Comparison of ENCODE assay signal across 12 mouse cellular contexts in the genomic region with DNA sequence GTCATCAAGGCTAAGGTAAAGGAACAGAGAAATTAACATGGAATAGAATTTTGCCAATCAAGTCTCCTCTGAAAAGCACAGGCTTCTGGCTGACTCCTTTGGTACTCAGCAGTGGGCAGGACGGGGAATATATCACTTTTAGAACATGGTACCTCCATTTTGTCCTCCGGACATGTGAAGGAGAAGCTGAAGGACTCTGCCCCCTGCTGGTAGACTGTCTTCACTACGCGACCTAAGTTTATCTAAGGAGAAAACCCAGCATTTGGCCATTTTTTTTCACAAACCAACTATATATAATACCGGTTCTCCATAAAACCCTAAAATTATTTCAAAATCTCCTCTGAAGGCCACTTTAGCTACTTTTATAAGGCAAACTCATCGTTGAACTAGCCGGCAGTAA. TPM values are rescaled to one million over a fixed set of nuclear protein-coding genes. Genes with fewer than 3 reads are reported as not detected.
A peak's percentile ranks its signal among the peaks of the same experiment; 100 is the strongest.
DNase-seq lines count a peak whose midpoint lies in the region; TF ChIP-seq lines count a peak whose summit lies in the region.
"Had no signal": no experiment of that assay in that cellular context is flagged by ENCODE, and none has a peak within 500 bp of the region (broad histone marks: within the 10 kb centered on the region; RNA-seq: fewer than 3 reads in every experiment).

No protein-coding gene starts in this region.

- H3K4me1 ChIP-seq in heart, adult 2 months (ENCODE audit: control insufficient read depth, insufficient read depth, low read length) = no peaks in the 10 kb centered on the region
- H3K4me1 ChIP-seq: embryonic facial prominence, embryonic 15.5 days; heart, embryonic 13.5 days had no signal

- H3K27me3 ChIP-seq in heart, adult 2 months (ENCODE audit: control insufficient read depth, insufficient read depth, low read length) = no peaks in the 10 kb centered on the region
- H3K27me3 ChIP-seq: embryonic facial prominence, embryonic 15.5 days; heart, embryonic 13.5 days had no signal

- no peaks in the 10 kb centered on the region for H3K36me3 ChIP-seq in heart, adult 2 months (ENCODE audit: control insufficient read depth, insufficient read depth, low read length)
- H3K36me3 ChIP-seq: embryonic facial prominence, embryonic 15.5 days; heart, embryonic 13.5 days had no signal

- no peaks in the 10 kb centered on the region for H3K79me2 ChIP-seq in heart, adult 2 months (replicated peaks; ENCODE audit: control insufficient read depth, insufficient read depth, low read length)

- intact Hi-C loops in heart, adult 2 months (cut with DNase I) = no loop called here
- intact Hi-C loops in heart, postnatal 10 days (cut with DNase I) = no loop called here

- TF ChIP-seq POLR2A in heart, adult 2 months (IDR thresholded peaks at IDR 0.05; ENCODE audit: insufficient read depth, low read depth, low read length) = no peak

- no peak overlapping the region for H3K27ac ChIP-seq in heart, adult 2 months
- H3K27ac ChIP-seq: embryonic facial prominence, embryonic 15.5 days; heart, embryonic 13.5 days had no signal

- no peak overlapping the region for H3K4me3 ChIP-seq in heart, adult 2 months
- H3K4me3 ChIP-seq: embryonic facial prominence, embryonic 15.5 days; heart, embryonic 13.5 days had no signal

- no peak for TF ChIP-seq EP300 in heart, adult 2 months (IDR thresholded peaks at IDR 0.05; ENCODE audit: insufficient read depth, low read depth, low read length)

- DNase-seq in heart, adult 2 months = no peak
- DNase-seq in heart, postnatal 10 days = no peak
- DNase-seq in right cerebral cortex, postnatal 14 days = peak; percentile 8
- DNase-seq in right cerebral cortex, postnatal 25 days = no peak
- peak; percentile 16 for DNase-seq in embryo, embryonic 11.5 days (ENCODE audit: low read depth, low spot score)
- peak; percentile 42 for DNase-seq in testis, postnatal 10 days (ENCODE audit: low spot score)
- DNase-seq in left cerebral cortex, adult 8-10 months (ENCODE audit: low spot score in 2 of 2) = no peak
- no peak for DNase-seq in gastrocnemius, adult 18-20 months (ENCODE audit: low spot score)
- DNase-seq: lung, postnatal 4 days had no signal

- TF ChIP-seq CTCF in heart, adult 2 months (IDR thresholded peaks at IDR 0.05) = peak; percentile 23

- no peak overlapping the region for H3K9ac ChIP-seq in heart, adult 2 months (ENCODE audit: low read depth, low read length)
- H3K9ac ChIP-seq: embryonic facial prominence, embryonic 15.5 days; heart, embryonic 13.5 days had no signal

- WGBS in heart, adult 2 months = 75% methylated on average over 7 of the region's 7 CpGs

RNA-seq across cellular contexts. Expression of a gene that starts 6.2 kb away (rescaled TPM):
- total RNA-seq in heart, adult 2 months (2021) = not detected
- polyA plus RNA-seq in heart, adult 2 months (2012; rRNA removed) = not detected in 2 replicates
- total RNA-seq in heart, postnatal 10 days (2021) = not detected
- not detected for total RNA-seq in left cerebral cortex, adult 8-10 months (2022)
- not detected for total RNA-seq in gastrocnemius, adult 18-20 months (2021)
- total RNA-seq: layer of hippocampus, postnatal 14 days had no signal
- polyA plus RNA-seq: embryonic facial prominence, embryonic 15.5 days; heart, embryonic 13.5 days had no signal

RNA-seq across cellular contexts. Expression of a gene that starts 24.4 kb away (rescaled TPM):
- not detected for total RNA-seq in heart, adult 2 months (2021)
- polyA plus RNA-seq in heart, adult 2 months (2012; rRNA removed) = not detected in 2 replicates
- total RNA-seq in heart, postnatal 10 days (2021) = not detected
- not detected for total RNA-seq in left cerebral cortex, adult 8-10 months (2022)
- total RNA-seq in gastrocnemius, adult 18-20 months (2021) = not detected
- total RNA-seq: layer of hippocampus, postnatal 14 days had no signal
- polyA plus RNA-seq: heart, embryonic 13.5 days had no signal

RNA-seq across cellular contexts. Expression of a gene that starts 42.0 kb away (rescaled TPM):
- total RNA-seq in heart, adult 2 months (2021) = not detected
- polyA plus RNA-seq in heart, adult 2 months (2012; rRNA removed) = not detected in 2 replicates
- total RNA-seq in heart, postnatal 10 days (2021) = not detected
- total RNA-seq in left cerebral cortex, adult 8-10 months (2022) = not detected
- under 1 TPM in 1 of 2 experiments, not detected in 1; 0.53 TPM for total RNA-seq in gastrocnemius, adult 18-20 months (2021)
- total RNA-seq: layer of hippocampus, postnatal 14 days had no signal
- polyA plus RNA-seq: embryonic facial prominence, embryonic 15.5 days; heart, embryonic 13.5 days had no signal

RNA-seq across cellular contexts. Expression of a gene that starts 53.4 kb away (rescaled TPM):
- total RNA-seq in heart, adult 2 months (2021) = not detected
- not detected in 2 replicates for polyA plus RNA-seq in heart, adult 2 months (2012; rRNA removed)
- total RNA-seq in heart, postnatal 10 days (2021) = not detected
- not detected for total RNA-seq in left cerebral cortex, adult 8-10 months (2022)
- total RNA-seq in gastrocnemius, adult 18-20 months (2021) = not detected
- total RNA-seq: layer of hippocampus, postnatal 14 days had no signal
- polyA plus RNA-seq: embryonic facial prominence, embryonic 15.5 days; heart, embryonic 13.5 days had no signal

Comparison
In these comparisons a context has a peak if more than half of its experiments do, and no peak if none do; other contexts are left out.
1. DNase-seq: peak in right cerebral cortex, postnatal 14 days (single experiment), embryo, embryonic 11.5 days (single experiment) and testis, postnatal 10 days (single experiment); none in heart, adult 2 months (0 of 2), heart, postnatal 10 days (0 of 2), right cerebral cortex, postnatal 25 days (single experiment), left cerebral cortex, adult 8-10 months (0 of 2) and gastrocnemius, adult 18-20 months (single experiment).